Mouse (Mus musculus) adrenal gland, adult 2 months (tissue): ENCODE data around the gene Fam83g. TPM values are rescaled to one million over a fixed set of nuclear protein-coding genes. Genes with fewer than 3 reads are reported as not detected.
"Not testable (repeated sequence)": the region's sequence is repeated elsewhere in the genome, so short reads cannot be mapped to it uniquely, and the experiment has no call there.

Source experiments
- DNase-seq: peaks from one replicate; pipeline ENCODE4 v3.0.0; 2021
- long read RNA-seq: library from polyadenylated mRNA; stranded (forward); transcript quantifications from one replicate; pipeline ENCODE4 v2.0.0, GENCODE M21; 2021
- polyA plus RNA-seq: library from polyadenylated mRNA; depleted of rRNA; stranded (reverse); fragments of >200 nt; gene quantifications from 2 replicates; pipeline ENCODE4 v1.2.3, GENCODE M21; 2012; rRNA removed
- total RNA-seq, 2 experiments: library from RNA; stranded (reverse); gene quantifications; 2 replicates each; pipeline ENCODE4 v1.2.3; 2021

Gene Fam83g
- total RNA-seq (1 to 10 TPM in 1 of 2 experiments, under 1 TPM in 1; 0.78 to 2.7 TPM), polyA plus RNA-seq (1.7 and 2.1 TPM in 2 replicates)
- long read RNA-seq, full-length matches to known transcripts: 1 of 1 reads
- long read RNA-seq, partial matches to known transcripts: 0 of 1 reads
- long read RNA-seq, other reads (novel, unspliced or antisense): 0 of 1 reads

- DNase-seq: peak; percentile 79
Measured at GRCm38 (mm10) chr11:61683907-61684731, at the start of gene Fam83g. Gene Fam83g, plus strand, starts transcription at chr11:61684091.

- not testable (repeated sequence) for DNase-seq
Measured at GRCm38 (mm10) chr11:61636309-61636708, 47.6 kb upstream of the Fam83g start.

GRCm38 (mm10) chr11:61637413-61637812, 46.5 kb upstream of the Fam83g start:
- DNase-seq: no peak

GRCm38 (mm10) chr11:61637856-61638255, 46.0 kb upstream of the Fam83g start:
- DNase-seq: no peak

- DNase-seq: no peak
Measured at GRCm38 (mm10) chr11:61638764-61639536, 44.9 kb upstream of the Fam83g start.

- no peak for DNase-seq
Measured at GRCm38 (mm10) chr11:61639601-61640177, 44.2 kb upstream of the Fam83g start.

GRCm38 (mm10) chr11:61640585-61640984, 43.3 kb upstream of the Fam83g start:
- not testable (repeated sequence) for DNase-seq

GRCm38 (mm10) chr11:61642106-61642505, 41.8 kb upstream of the Fam83g start:
- DNase-seq: no peak

- no peak for DNase-seq
Measured at GRCm38 (mm10) chr11:61643184-61643961, 40.5 kb upstream of the Fam83g start.

GRCm38 (mm10) chr11:61644576-61645326, 39.1 kb upstream of the Fam83g start:
- DNase-seq: peak; percentile 16

- no peak for DNase-seq
Measured at GRCm38 (mm10) chr11:61645357-61645857, 38.5 kb upstream of the Fam83g start.

- no peak for DNase-seq
Measured at GRCm38 (mm10) chr11:61646499-61647039, 37.3 kb upstream of the Fam83g start.

- peak; percentile 18 for DNase-seq
Measured at GRCm38 (mm10) chr11:61647110-61647910, 36.6 kb upstream of the Fam83g start.

GRCm38 (mm10) chr11:61647956-61648748, 35.7 kb upstream of the Fam83g start:
- peak; percentile 47 for DNase-seq

GRCm38 (mm10) chr11:61648749-61649115, 35.2 kb upstream of the Fam83g start:
- DNase-seq: no peak

GRCm38 (mm10) chr11:61649163-61649580, 34.7 kb upstream of the Fam83g start:
- no peak for DNase-seq

- DNase-seq: no peak
Measured at GRCm38 (mm10) chr11:61649626-61650025, 34.3 kb upstream of the Fam83g start.

- no peak for DNase-seq
Measured at GRCm38 (mm10) chr11:61650470-61651265, 33.2 kb upstream of the Fam83g start.
